Mouse (Mus musculus): ENCODE measurements around the gene Mid1. TPM values are rescaled to one million over a fixed set of nuclear protein-coding genes. Genes with fewer than 3 reads are reported as not detected.
"Not testable (repeated sequence)": the region's sequence is repeated elsewhere in the genome, so short reads cannot be mapped to it uniquely, and the experiment has no call there.

Gene Mid1
- polyA plus RNA-seq, 1 experiment from 2014 or later, result 11.7 TPM

GRCm38 (mm10) chrX:170009016-170009750 is 324.2 kb downstream of the Mid1 start, which contains the start of gene Gm21887:
TSS of gene Gm21887 (plus strand) at chrX:170009659.
- H3K4me2 ChIP-seq, result peak within 1 kb of the TSS; percentile 39
- H3K27ac ChIP-seq, result peak within 1 kb of the TSS; percentile 52
- not testable (repeated sequence) for H3K4me1 ChIP-seq, H3K27me3 ChIP-seq
- peak; percentile 88 for ATAC-seq
- 68% methylated on average over 118 of the region's 118 CpGs for WGBS
- H3K9ac ChIP-seq, result peak within 1 kb of the TSS; percentile 74
- H3K4me3 ChIP-seq, result peak within 1 kb of the TSS; percentile 52
- H3K36me3 ChIP-seq (ENCODE audit: poor library complexity, severe bottlenecking), result peaks cover 22% of the 10 kb centered on the region
- peaks cover 44% of the 10 kb centered on the region for H3K9me3 ChIP-seq (replicated peaks)

DNA sequence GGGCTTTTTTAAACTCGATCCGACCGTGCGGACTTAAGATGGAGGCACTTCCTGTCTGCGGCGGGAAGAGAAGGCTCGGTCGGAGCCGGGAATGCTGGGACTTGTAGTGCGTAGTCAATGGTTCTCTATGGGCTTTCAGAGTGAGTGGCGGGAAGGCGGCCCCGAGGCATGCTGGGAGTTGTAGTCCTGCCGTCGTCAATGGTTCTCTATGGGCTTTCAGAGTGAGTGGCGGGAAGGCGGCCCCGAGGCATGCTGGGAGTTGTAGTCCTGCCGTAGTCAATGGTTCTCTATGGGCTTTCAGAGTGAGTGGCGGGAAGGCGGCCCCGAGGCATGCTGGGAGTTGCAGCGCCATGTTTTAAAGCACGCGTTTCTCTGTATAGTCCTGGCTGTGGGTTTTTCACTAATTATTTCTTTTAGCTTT is 324.8 kb downstream of the Mid1 start:
- peaks cover 19% of the 10 kb centered on the region for H3K36me3 ChIP-seq (ENCODE audit: poor library complexity, severe bottlenecking)
- H3K27me3 ChIP-seq, H3K4me1 ChIP-seq, H3K4me2 ChIP-seq: not testable (repeated sequence)
- 56% methylated on average over 25 of the region's 25 CpGs for WGBS
- H3K27ac ChIP-seq, result peak overlapping the region; percentile 52; the same call in 1 of the 2 replicates
- H3K9ac ChIP-seq, result peak overlapping the region; percentile 74
- peak; percentile 97 for ATAC-seq
- H3K4me3 ChIP-seq, result peak overlapping the region; percentile 52
- H3K9me3 ChIP-seq (replicated peaks), result peaks cover 44% of the 10 kb centered on the region

DNA sequence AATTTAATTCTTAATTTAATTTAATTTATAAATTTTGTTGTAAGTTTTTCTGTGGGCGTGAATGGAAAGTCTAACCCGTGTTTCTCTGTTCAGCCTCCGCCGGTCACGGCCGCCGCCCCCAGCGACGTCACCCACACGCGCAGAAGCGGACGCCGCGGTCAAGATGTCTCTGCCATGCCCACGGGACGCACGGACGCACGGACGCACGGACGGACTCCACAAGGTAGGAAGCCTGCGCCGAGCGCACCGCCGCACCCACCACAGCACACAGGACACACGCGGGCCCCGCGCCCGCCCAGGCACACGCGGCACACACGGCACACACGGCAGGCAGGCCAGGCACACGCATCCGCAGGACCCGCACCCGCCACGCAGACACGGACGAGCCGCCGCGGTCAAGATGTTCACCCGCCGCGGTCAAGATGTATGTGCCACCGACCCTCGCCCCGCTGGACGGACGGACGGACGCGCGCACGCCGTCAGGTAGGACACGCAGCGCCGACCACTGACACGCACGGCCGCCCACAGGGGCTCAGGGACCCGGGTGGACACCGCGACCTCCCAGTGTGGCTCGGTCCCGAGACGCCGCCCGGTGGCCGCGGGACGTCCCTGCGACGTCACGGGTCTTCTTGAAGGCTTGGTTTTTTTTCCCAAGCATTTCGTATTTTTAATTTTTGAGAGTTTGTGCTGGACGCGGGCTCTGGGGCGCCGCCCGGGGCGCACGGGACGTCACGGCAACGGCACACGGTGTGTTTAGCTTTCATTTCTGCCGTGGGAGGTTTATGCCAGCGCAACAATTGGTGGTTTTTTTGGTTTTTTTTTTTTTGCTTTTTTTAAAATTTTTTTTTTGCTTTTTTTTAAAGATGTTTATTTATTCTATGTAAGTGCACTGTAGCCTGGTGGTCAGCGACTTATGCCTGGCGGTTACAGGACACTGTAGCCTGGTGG is 325.9 kb downstream of the Mid1 start:
- H3K4me1 ChIP-seq, H3K9ac ChIP-seq, H3K27me3 ChIP-seq: not testable (repeated sequence)
- Histone ChIP-seq H3K4me3 (peak overlapping the region; percentile 9), H3K4me2 (peak overlapping the region; percentile 39), H3K36me3 (ENCODE audit: poor library complexity, severe bottlenecking) (peaks cover 19% of the 10 kb centered on the region), H3K9me3 (replicated peaks) (peaks cover 44% of the 10 kb centered on the region), H3K27ac (0 out of 2 replicates have a peak overlapping the region, but pooled peaks have one; percentile 31)
- 85% methylated on average over 97 of the region's 97 CpGs for WGBS
- ATAC-seq, result peak; percentile 20

- WGBS, result 80% methylated on average over 7 of the region's 10 CpGs
- not testable (repeated sequence) for ATAC-seq, H3K9ac ChIP-seq, H3K27ac ChIP-seq, H3K4me3 ChIP-seq, H3K4me2 ChIP-seq, H3K27me3 ChIP-seq, H3K4me1 ChIP-seq
- peaks cover 47% of the 10 kb centered on the region for H3K9me3 ChIP-seq (replicated peaks)
- peaks cover 24% of the 10 kb centered on the region for H3K36me3 ChIP-seq (ENCODE audit: poor library complexity, severe bottlenecking)
Measured at GRCm38 (mm10) chrX:170011529-170011879, 326.5 kb downstream of the Mid1 start.

DNA sequence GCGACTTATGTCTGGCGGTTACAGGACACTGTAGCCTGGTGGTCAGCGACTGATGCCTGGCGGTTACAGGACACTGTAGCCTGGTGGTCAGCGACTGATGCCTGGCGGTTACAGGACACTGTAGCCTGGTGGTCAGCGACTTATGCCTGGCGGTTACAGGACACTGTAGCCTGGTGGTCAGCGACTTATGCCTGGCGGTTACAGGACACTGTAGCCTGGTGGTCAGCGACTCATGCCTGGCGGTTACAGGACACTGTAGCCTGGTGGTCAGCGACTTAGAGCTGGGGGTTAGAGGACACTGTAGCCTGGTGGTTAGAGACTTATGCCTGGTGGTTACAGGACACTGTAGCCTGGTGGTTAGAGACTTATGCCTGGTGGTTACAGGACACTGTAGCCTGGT is 328.4 kb downstream of the Mid1 start:
- H3K4me3 ChIP-seq, H3K27me3 ChIP-seq, H3K4me2 ChIP-seq, H3K9ac ChIP-seq, H3K27ac ChIP-seq, ATAC-seq: not testable (repeated sequence)
- WGBS, result 95% methylated on average over 6 of the region's 13 CpGs
- H3K9me3 ChIP-seq (replicated peaks), result peaks cover 38% of the 10 kb centered on the region
- H3K4me1 ChIP-seq, result peaks cover 11% of the 10 kb centered on the region; the same call in 1 of the 2 replicates
- peaks cover 34% of the 10 kb centered on the region for H3K36me3 ChIP-seq (ENCODE audit: poor library complexity, severe bottlenecking)

- H3K9me3 ChIP-seq (replicated peaks), result peaks cover 38% of the 10 kb centered on the region
- not testable (repeated sequence) for H3K9ac ChIP-seq, H3K27me3 ChIP-seq, H3K4me1 ChIP-seq, H3K27ac ChIP-seq, ATAC-seq, H3K4me2 ChIP-seq, H3K4me3 ChIP-seq
- H3K36me3 ChIP-seq (ENCODE audit: poor library complexity, severe bottlenecking), result peaks cover 40% of the 10 kb centered on the region
- WGBS, result 72% methylated on average over 8 of the region's 13 CpGs
Measured at GRCm38 (mm10) chrX:170014038-170014437, 329.0 kb downstream of the Mid1 start.

- 93% methylated on average over 12 of the region's 12 CpGs for WGBS
- H3K27ac ChIP-seq, H3K27me3 ChIP-seq, H3K4me2 ChIP-seq, ATAC-seq, H3K9ac ChIP-seq, H3K4me1 ChIP-seq, H3K4me3 ChIP-seq: not testable (repeated sequence)
- peaks cover 44% of the 10 kb centered on the region for H3K36me3 ChIP-seq (ENCODE audit: poor library complexity, severe bottlenecking)
- peaks cover 39% of the 10 kb centered on the region for H3K9me3 ChIP-seq (replicated peaks)
Measured at GRCm38 (mm10) chrX:170015883-170016282, 330.9 kb downstream of the Mid1 start.

- Histone ChIP-seq H3K4me2 (peak overlapping the region; percentile 1; the same call in 1 of the 2 replicates), H3K27ac (peak overlapping the region; percentile 25), H3K36me3 (ENCODE audit: poor library complexity, severe bottlenecking) (peaks cover 46% of the 10 kb centered on the region), H3K9me3 (replicated peaks) (peaks cover 43% of the 10 kb centered on the region), H3K4me3 (0 out of 2 replicates have a peak overlapping the region, but pooled peaks have one; percentile 0)
- not testable (repeated sequence) for H3K27me3 ChIP-seq, H3K4me1 ChIP-seq, H3K9ac ChIP-seq
- WGBS, result 56% methylated on average over 27 of the region's 27 CpGs
- ATAC-seq, result peak; percentile 89
Measured at GRCm38 (mm10) chrX:170017333-170018245, 332.6 kb downstream of the Mid1 start.

- ATAC-seq, result peak; percentile 79
- not testable (repeated sequence) for H3K27me3 ChIP-seq, H3K4me2 ChIP-seq, H3K4me3 ChIP-seq, H3K27ac ChIP-seq, H3K4me1 ChIP-seq, H3K9ac ChIP-seq
- WGBS, result 87% methylated on average over 66 of the region's 66 CpGs
- H3K9me3 ChIP-seq (replicated peaks), result peaks cover 43% of the 10 kb centered on the region
- peaks cover 46% of the 10 kb centered on the region for H3K36me3 ChIP-seq (ENCODE audit: poor library complexity, severe bottlenecking)
Measured at GRCm38 (mm10) chrX:170018571-170019218, 333.7 kb downstream of the Mid1 start.

DNA sequence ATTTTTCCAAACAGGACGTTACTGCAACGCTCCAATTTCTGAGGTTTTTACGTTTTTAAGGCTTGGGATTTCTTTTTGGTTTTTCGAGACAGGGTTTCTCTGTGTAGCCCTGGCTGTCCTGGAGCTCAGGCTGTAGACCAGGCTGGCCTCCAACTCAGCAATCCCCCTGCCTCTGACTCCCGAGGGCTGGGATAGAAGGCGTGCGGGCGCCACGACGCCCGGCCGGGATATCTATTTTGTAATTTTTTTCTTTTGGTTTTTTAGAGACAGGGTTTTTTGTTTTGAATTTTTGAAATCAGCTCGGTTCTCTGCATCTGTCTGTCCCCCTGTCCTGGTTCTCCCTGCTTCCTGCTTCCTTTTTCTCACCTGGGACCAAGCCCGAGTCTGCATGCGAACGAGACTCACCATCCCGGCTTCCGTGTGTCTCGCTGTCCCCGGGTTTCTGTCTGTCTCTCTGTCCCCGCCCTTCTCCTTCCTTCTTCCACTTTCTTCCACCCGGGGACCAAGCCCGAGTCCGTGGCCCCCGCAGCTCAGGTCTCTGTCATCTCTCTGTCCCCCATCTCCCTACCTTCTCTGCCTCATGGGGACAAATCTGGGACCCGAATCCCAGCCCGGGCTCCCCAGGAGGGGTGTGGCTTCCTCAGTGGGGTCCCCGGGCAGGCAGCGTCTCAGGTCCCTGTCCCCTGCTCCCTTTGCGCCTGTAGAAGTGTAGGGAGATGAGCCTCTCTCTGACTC is 334.4 kb downstream of the Mid1 start:
- H3K4me3 ChIP-seq, H3K9ac ChIP-seq, H3K4me2 ChIP-seq, H3K27me3 ChIP-seq, H3K4me1 ChIP-seq: not testable (repeated sequence)
- WGBS, result 86% methylated on average over 30 of the region's 30 CpGs
- Histone ChIP-seq H3K36me3 (ENCODE audit: poor library complexity, severe bottlenecking) (peaks cover 43% of the 10 kb centered on the region), H3K9me3 (replicated peaks) (peaks cover 43% of the 10 kb centered on the region), H3K27ac (peak overlapping the region; percentile 32)
- ATAC-seq, result peak; percentile 44
